Mouse (Mus musculus): ENCODE measurements around the gene Gpr33.

- no peak for TF ChIP-seq CTCF (IDR thresholded peaks at IDR 0.05; ENCODE audit: low read depth, low read length)
- TF ChIP-seq TAL1 (conservative IDR thresholded peaks at IDR 0.05; ENCODE audit: low read depth, low read length): no peak
- no peak for TF ChIP-seq GATA1 (IDR thresholded peaks at IDR 0.05; ENCODE audit: borderline replicate concordance, low read length)
These were observed 42.6 kb downstream of the Gpr33 start for GRCm38 (mm10) chr12:51985163-51985748.
